Mouse (Mus musculus) spleen, adult 2 months (tissue): ENCODE measurements at regions not wholly inside any gene's neighbourhood (a gene's known extent, or its start where the extent isn't known, plus 50 kb on each side); places are given as distances from the start of the nearest gene placed in this dataset.

Experiments used
- DNase-seq, 2 experiments: peaks; one replicate each; pipeline versions ENCODE4 v3.0.0 to v3.0.0-alpha.2; 2012 to 2021; ENCODE audit warnings: low spot score in 2 of 2, low read depth in 1 of 2
- H3K27ac ChIP-seq: fragments of 200-500 bp; 2 replicates; pipeline ENCODE4 v1.5.1; 2012; ENCODE audit warnings: low read length, inconsistent platforms; ENCODE audit not compliant: insufficient read depth
- H3K27me3 ChIP-seq: fragments of 200-500 bp; 2 replicates; pipeline ENCODE4 v1.6.1; 2012; ENCODE audit warnings: mild to moderate bottlenecking, moderate library complexity, low read length, inconsistent platforms; ENCODE audit not compliant: control insufficient read depth, insufficient read depth
- H3K36me3 ChIP-seq: fragments of 200-500 bp; 2 replicates; pipeline ENCODE4 v1.6.1; 2012; ENCODE audit warnings: mild to moderate bottlenecking, low read length, inconsistent platforms; ENCODE audit not compliant: control insufficient read depth, insufficient read depth
- H3K4me1 ChIP-seq: fragments of 200-500 bp; 2 replicates; pipeline ENCODE4 v1.6.1; 2011; ENCODE audit warnings: inconsistent platforms; ENCODE audit not compliant: control insufficient read depth, insufficient read depth, insufficient read length
- H3K4me3 ChIP-seq: fragments of 200-500 bp; 2 replicates; pipeline ENCODE4 v1.5.1; 2011; ENCODE audit warnings: mild to moderate bottlenecking, inconsistent platforms; ENCODE audit not compliant: insufficient read depth, insufficient read length; ENCODE audit errors: extremely low read depth
- CTCF ChIP-seq: fragments of 200-500 bp; IDR thresholded peaks from 2 replicates; pipeline ENCODE4 v1.5.1; 2011; ENCODE audit warnings: mild to moderate bottlenecking, inconsistent platforms; ENCODE audit not compliant: insufficient read depth, insufficient read length, insufficient replicate concordance; ENCODE audit errors: extremely low read depth
- POLR2A ChIP-seq: fragments of 200-500 bp; IDR thresholded peaks from 2 replicates; pipeline ENCODE4 v1.6.1; 2011; ENCODE audit warnings: low read depth, low read length, inconsistent platforms
- WGBS: fragments of 180-500 bp; shearing (Covaris S2); methylation state at CpG from one replicate; pipeline ENCODE4 v1.1.7; 2018; 5-methylcytosine and 5-hydroxymethylcytosine counted together

- H3K4me1 ChIP-seq: no peaks in the 10 kb centered on the region
- no peak overlapping the region for H3K4me3 ChIP-seq
- no peak overlapping the region for H3K27ac ChIP-seq
- H3K27me3 ChIP-seq: no peaks in the 10 kb centered on the region
- TF ChIP-seq POLR2A: no peak
- TF ChIP-seq CTCF: no peak
- WGBS: 43% methylated on average over 2 of the region's 2 CpGs
- DNase-seq: no peak
- H3K36me3 ChIP-seq: no peaks in the 10 kb centered on the region
Measured at GRCm38 (mm10) chr9:46899283-46899682, 99.3 kb upstream of the Gm4791 start.

GRCm38 (mm10) chr9:46898120-46898519, 100.4 kb upstream of the Gm4791 start:
- no peaks in the 10 kb centered on the region for H3K36me3 ChIP-seq
- no peak overlapping the region for H3K4me3 ChIP-seq
- DNase-seq: no peak
- no peaks in the 10 kb centered on the region for H3K4me1 ChIP-seq
- 72% methylated on average over 3 of the region's 3 CpGs for WGBS
- H3K27ac ChIP-seq: no peak overlapping the region
- no peaks in the 10 kb centered on the region for H3K27me3 ChIP-seq
- TF ChIP-seq POLR2A (no peak), CTCF (no peak)

- H3K27me3 ChIP-seq: no peaks in the 10 kb centered on the region
- DNase-seq: no peak
- H3K4me1 ChIP-seq: no peaks in the 10 kb centered on the region
- no peak overlapping the region for H3K27ac ChIP-seq
- TF ChIP-seq CTCF (no peak), POLR2A (no peak)
- no peak overlapping the region for H3K4me3 ChIP-seq
- no peaks in the 10 kb centered on the region for H3K36me3 ChIP-seq
- 22% methylated on average over 1 of the region's 1 CpGs for WGBS
Measured at GRCm38 (mm10) chr9:46891829-46892228, 106.7 kb upstream of the Gm4791 start.

GRCm38 (mm10) chr9:46889933-46890662, 108.4 kb upstream of the Gm4791 start:
- H3K4me1 ChIP-seq: no peaks in the 10 kb centered on the region

GRCm38 (mm10) chr9:46871211-46871994, 127.1 kb upstream of the Gm4791 start:
- no peaks in the 10 kb centered on the region for H3K36me3 ChIP-seq
- WGBS: 90% methylated on average over 8 of the region's 8 CpGs
- no peak overlapping the region for H3K27ac ChIP-seq
- TF ChIP-seq POLR2A (no peak), CTCF (no peak)
- H3K4me1 ChIP-seq: no peaks in the 10 kb centered on the region
- DNase-seq: no peak
- H3K4me3 ChIP-seq: no peak overlapping the region
- no peaks in the 10 kb centered on the region for H3K27me3 ChIP-seq

More at GRCm38 (mm10) chr9:46889933-46890662, 108.4 kb upstream of the Gm4791 start:
- Histone ChIP-seq H3K4me3 (no peak overlapping the region), H3K36me3 (no peaks in the 10 kb centered on the region), H3K27me3 (no peaks in the 10 kb centered on the region), H3K27ac (no peak overlapping the region)
- 78% methylated on average over 4 of the region's 4 CpGs for WGBS
- no peak for TF ChIP-seq POLR2A
- TF ChIP-seq CTCF: no peak
- DNase-seq: no peak

- Histone ChIP-seq H3K4me1 (no peaks in the 10 kb centered on the region), H3K27me3 (no peaks in the 10 kb centered on the region), H3K4me3 (no peak overlapping the region), H3K36me3 (no peaks in the 10 kb centered on the region), H3K27ac (no peak overlapping the region)
- DNase-seq: no peak
- no peak for TF ChIP-seq CTCF
- no peak for TF ChIP-seq POLR2A
- 52% methylated on average over 4 of the region's 4 CpGs for WGBS
Measured at GRCm38 (mm10) chr9:46863934-46864333, 134.6 kb upstream of the Gm4791 start.

- no peaks in the 10 kb centered on the region for H3K36me3 ChIP-seq
- H3K27me3 ChIP-seq: no peaks in the 10 kb centered on the region
- DNase-seq: no peak
- H3K4me1 ChIP-seq: no peaks in the 10 kb centered on the region
- no peak for TF ChIP-seq CTCF
- TF ChIP-seq POLR2A: no peak
- H3K4me3 ChIP-seq: no peak overlapping the region
- WGBS: 94% methylated on average over 13 of the region's 13 CpGs
- H3K27ac ChIP-seq: no peak overlapping the region
Measured at GRCm38 (mm10) chr9:46851753-46852152, 146.8 kb upstream of the Gm4791 start.
